Mouse (Mus musculus): ENCODE measurements around the gene Nsdhl.

Nsdhl gene

DNA sequence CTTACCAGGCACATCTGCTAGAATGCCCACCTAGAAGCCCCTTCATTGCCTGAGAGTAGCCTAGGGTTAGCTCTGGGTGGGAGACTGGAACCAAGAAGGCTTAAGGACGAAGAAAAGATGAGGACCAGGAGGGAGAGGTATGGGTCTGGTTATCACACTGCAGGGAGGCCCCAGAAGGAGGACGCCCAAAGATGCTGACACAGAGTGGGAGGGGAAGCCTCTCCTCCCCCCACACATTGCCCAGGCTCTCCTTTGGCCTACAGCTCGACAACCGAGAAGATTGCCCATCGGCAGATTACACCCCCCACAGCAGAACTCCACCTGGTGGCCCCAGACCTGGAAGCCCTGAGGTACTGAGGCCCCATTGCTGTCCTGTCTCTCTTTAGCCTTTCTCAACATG lies 84.8 kb downstream of the Nsdhl start:
- DNase-seq (ENCODE audit: low spot score) = no peak

DNA sequence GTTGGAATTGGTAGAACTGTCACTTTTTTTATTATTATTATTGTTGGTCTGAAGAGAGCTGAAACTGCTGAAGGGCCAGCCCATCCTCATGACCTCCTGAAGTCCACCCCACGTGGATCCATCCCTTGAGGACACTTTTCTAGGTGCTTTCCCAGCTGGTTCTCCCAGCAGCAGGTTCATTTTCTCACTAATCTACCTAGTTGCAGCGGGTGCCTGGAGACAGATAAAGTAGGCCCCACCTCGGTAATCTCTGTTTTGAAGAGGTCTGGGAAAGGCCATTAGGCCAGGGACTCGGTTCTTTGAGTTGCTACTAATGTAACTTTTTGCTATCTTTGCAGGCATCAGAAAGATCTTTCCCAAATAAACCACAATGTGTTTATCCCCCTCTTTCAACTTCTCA lies 87.3 kb downstream of the Nsdhl start:
- no peak for DNase-seq (ENCODE audit: low spot score)

DNA sequence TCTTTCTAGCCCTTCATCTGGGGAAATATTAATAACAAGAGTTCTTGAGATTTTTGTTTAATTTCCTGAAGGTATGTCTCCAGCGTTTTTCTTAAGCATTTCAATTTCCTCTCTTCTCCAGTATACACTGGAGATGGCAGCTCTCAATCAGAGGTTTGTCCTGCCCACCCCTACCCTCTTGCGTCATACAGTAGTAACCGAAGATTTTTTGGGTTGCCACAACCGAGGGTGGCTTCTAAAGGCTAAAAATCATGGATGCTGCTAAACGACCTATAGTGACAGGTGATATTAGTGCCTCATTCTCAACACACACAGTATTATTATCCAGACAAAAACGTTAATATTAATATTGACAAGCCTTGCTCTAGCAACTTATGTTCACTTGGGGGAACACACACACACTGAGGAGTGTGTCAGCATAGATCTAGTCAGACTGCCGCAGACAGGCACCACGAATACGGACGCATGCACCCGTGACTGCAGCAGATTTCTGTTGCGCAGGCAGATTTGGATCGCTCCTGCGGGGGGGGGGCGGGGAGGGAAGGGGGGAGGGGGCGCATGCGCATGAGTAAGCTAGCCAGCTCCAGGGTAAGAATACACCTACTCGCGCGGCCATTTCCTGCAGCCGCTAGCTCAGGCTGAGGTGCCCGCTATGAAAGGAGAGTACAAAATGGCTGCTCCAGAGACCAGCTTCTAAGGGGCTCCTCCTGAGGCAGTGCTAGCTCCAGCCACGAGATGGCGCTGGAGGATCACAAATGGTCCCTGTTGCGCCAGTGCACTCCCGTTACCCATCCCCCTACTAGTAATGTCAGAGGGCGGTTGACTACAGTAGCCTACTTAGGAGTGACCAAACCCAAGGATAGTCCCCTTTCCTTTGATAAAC lies 89.5 kb downstream of the Nsdhl start:
- peak; percentile 87 for DNase-seq (ENCODE audit: low spot score)

All from MN1 (cell line).